Mouse (Mus musculus): ENCODE results near the gene Pilrb2. TPM values are rescaled to one million over a fixed set of nuclear protein-coding genes. Genes with fewer than 3 reads are reported as not detected.
A peak's percentile ranks its signal among the peaks of the same experiment; 100 is the strongest.

Pilrb2 gene
- total RNA-seq, 1 experiment from 2014 or later = 0.05 TPM

- peak; percentile 47 for ATAC-seq (replicated peaks; ENCODE audit: low read depth, poor library complexity, severe bottlenecking)
Observed at GRCm38 (mm10) chr5:137835966-137836520, 35.6 kb downstream of the Pilrb2 start, which contains the start of gene Pilra. Gene Pilra, minus strand, starts transcription at chr5:137836281.

GRCm38 (mm10) chr5:137833500-137833899, 38.1 kb downstream of the Pilrb2 start:
- ATAC-seq (replicated peaks; ENCODE audit: low read depth, poor library complexity, severe bottlenecking) = no peak

GRCm38 (mm10) chr5:137831506-137831905, 40.1 kb downstream of the Pilrb2 start:
- no peak for ATAC-seq (replicated peaks; ENCODE audit: low read depth, poor library complexity, severe bottlenecking)

GRCm38 (mm10) chr5:137831106-137831505, 40.5 kb downstream of the Pilrb2 start:
- ATAC-seq (replicated peaks; ENCODE audit: low read depth, poor library complexity, severe bottlenecking) = 0 out of 2 replicates have a peak, but pooled peaks have one; percentile 16

- peak; percentile 30; the same call in 1 of the 2 replicates for ATAC-seq (replicated peaks; ENCODE audit: low read depth, poor library complexity, severe bottlenecking)
Observed at GRCm38 (mm10) chr5:137830238-137830637, 41.4 kb downstream of the Pilrb2 start.

- ATAC-seq (replicated peaks; ENCODE audit: low read depth, poor library complexity, severe bottlenecking) = peak; percentile 74
Observed at GRCm38 (mm10) chr5:137828694-137829093, 42.9 kb downstream of the Pilrb2 start.

- ATAC-seq (replicated peaks; ENCODE audit: low read depth, poor library complexity, severe bottlenecking) = no peak
Observed at GRCm38 (mm10) chr5:137826421-137826820, 45.2 kb downstream of the Pilrb2 start.

GRCm38 (mm10) chr5:137825971-137826370, 45.6 kb downstream of the Pilrb2 start:
- no peak for ATAC-seq (replicated peaks; ENCODE audit: low read depth, poor library complexity, severe bottlenecking)

- peak; percentile 66 for ATAC-seq (replicated peaks; ENCODE audit: low read depth, poor library complexity, severe bottlenecking)
Observed at GRCm38 (mm10) chr5:137825030-137825429, 46.6 kb downstream of the Pilrb2 start.

- no peak for ATAC-seq (replicated peaks; ENCODE audit: low read depth, poor library complexity, severe bottlenecking)
Observed at GRCm38 (mm10) chr5:137823455-137824045, 48.1 kb downstream of the Pilrb2 start.

GRCm38 (mm10) chr5:137822602-137823001, 49.0 kb downstream of the Pilrb2 start:
- no peak for ATAC-seq (replicated peaks; ENCODE audit: low read depth, poor library complexity, severe bottlenecking)

GRCm38 (mm10) chr5:137822126-137822525, 49.5 kb downstream of the Pilrb2 start:
- no peak for ATAC-seq (replicated peaks; ENCODE audit: low read depth, poor library complexity, severe bottlenecking)

GRCm38 (mm10) chr5:137817466-137818222, 54.0 kb downstream of the Pilrb2 start:
- ATAC-seq (replicated peaks; ENCODE audit: low read depth, poor library complexity, severe bottlenecking) = no peak

Other genes starting within 250 kb of the Pilrb2 start
- gene Fbxo24, start 242.8 kb downstream of the Pilrb2 start, total RNA-seq (2017) = not detected in 2 replicates
- gene Lrch4, start 242.7 kb downstream of the Pilrb2 start, total RNA-seq (2017) = 17.0 and 33.8 TPM in 2 replicates
- gene Gm20605, start 242.6 kb downstream of the Pilrb2 start, total RNA-seq (2017) = 6.0 and 6.5 TPM in 2 replicates
- gene Sap25, start 230.5 kb downstream of the Pilrb2 start, total RNA-seq (2017) = 5.6 and 9.3 TPM in 2 replicates
- gene Irs3, start 226.1 kb downstream of the Pilrb2 start, total RNA-seq (2017) = not detected in 2 replicates
- 10.1 and 15.7 TPM in 2 replicates for gene Agfg2, start 187.1 kb downstream of the Pilrb2 start, total RNA-seq (2017)
- 0.05 TPM in 1 of 2 replicates, not detected in the other for gene Nyap1, start 130.2 kb downstream of the Pilrb2 start, total RNA-seq (2017)
- gene Tsc22d4, start 126.1 kb downstream of the Pilrb2 start, total RNA-seq (2017) = 86.7 and 97.2 TPM in 2 replicates
- gene Ppp1r35, start 93.0 kb downstream of the Pilrb2 start, total RNA-seq (2017) = 13.0 and 21.9 TPM in 2 replicates
- 27.4 and 33.1 TPM in 2 replicates for gene Mepce, start 84.2 kb downstream of the Pilrb2 start, total RNA-seq (2017)
- 24.1 and 24.3 TPM in 2 replicates for gene Zcwpw1, start 84.0 kb downstream of the Pilrb2 start, total RNA-seq (2017)
- gene Pilra, start 35.5 kb downstream of the Pilrb2 start, total RNA-seq (2017) = 0.69 and 2.1 TPM in 2 replicates
- 2.0 and 2.2 TPM in 2 replicates for gene Pilrb1, start 13.7 kb downstream of the Pilrb2 start, total RNA-seq (2017)
- not detected in 2 replicates for gene Cyp3a13, start 49.8 kb upstream of the Pilrb2 start, total RNA-seq (2017)
- gene Gjc3, start 91.3 kb upstream of the Pilrb2 start, total RNA-seq (2017) = not detected in 2 replicates
- gene Azgp1, start 109.7 kb upstream of the Pilrb2 start, total RNA-seq (2017) = not detected in 2 replicates
- not detected in 2 replicates for gene Smok3a, start 149.4 kb upstream of the Pilrb2 start, total RNA-seq (2017)
- not detected in 2 replicates for gene Smok3b, start 149.6 kb upstream of the Pilrb2 start, total RNA-seq (2017)
- not detected in 2 replicates for gene Smok3c, start 181.4 kb upstream of the Pilrb2 start, total RNA-seq (2017)
- 29.1 and 44.2 TPM in 2 replicates for gene Zkscan1, start 213.3 kb upstream of the Pilrb2 start, total RNA-seq (2017)
- 16.6 and 20.7 TPM in 2 replicates for gene Zscan21, start 245.1 kb upstream of the Pilrb2 start, total RNA-seq (2017)